Comparison of ENCODE assay signal across 7 mouse cellular contexts in the genomic region with DNA sequence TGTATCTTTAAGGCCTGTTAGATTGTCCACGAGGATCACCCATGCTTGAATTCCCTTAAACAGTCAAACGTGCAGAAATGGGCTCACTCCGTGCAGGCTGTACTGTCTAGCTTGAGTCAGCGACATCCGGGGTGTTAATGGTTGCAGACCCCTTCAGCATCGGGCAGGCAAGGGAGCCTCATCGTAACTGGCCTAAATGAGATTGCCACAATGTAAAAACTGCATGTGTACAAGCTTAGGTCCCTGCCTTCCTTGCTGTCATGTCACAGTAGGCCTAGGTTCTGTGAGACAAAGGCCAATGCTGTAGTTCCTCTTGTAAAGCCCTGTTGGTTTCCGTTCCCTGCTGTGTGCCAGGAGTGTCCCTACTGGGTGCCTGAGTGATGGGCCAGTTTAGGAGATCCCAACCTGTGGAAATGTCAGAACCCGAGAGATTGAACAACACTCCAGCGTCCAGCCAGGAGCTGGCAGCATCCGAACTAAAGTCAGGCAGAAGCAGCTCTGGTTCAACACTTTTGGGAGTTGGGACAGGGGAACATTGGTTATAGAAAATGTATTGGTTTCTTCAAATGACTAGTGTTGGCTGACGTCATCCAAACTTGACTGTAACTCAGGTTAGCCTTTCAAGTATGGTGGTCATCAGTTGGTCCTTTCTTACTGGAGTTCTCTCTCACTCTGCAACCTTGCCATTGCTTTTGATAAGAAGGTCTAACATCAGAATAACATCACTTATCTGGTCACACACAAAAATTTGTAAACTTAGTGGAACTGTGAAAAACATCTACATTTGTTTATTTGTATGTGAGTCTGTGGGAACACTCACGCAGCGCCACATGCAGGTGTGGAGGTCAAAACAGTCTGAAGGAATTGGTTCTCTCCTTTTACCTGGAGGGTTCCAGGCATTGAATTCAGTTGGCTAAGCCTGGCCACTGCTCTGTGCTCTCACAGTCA. TPM values are rescaled to one million over a fixed set of nuclear protein-coding genes. Genes with fewer than 3 reads are reported as not detected.
DNase-seq lines count a peak whose midpoint lies in the region; ATAC-seq lines count a peak whose summit lies in the region.

No protein-coding gene starts in this region.

- peak overlapping the region; percentile 92 for H3K9ac ChIP-seq in heart, embryonic 13.5 days
- H3K9ac ChIP-seq in limb, embryonic 15.5 days: peak overlapping the region; percentile 89
- H3K9ac ChIP-seq in midbrain, embryonic 15.5 days: peak overlapping the region; percentile 95

- no peaks in the 10 kb centered on the region for H3K27me3 ChIP-seq in heart, embryonic 13.5 days (replicated peaks)
- no peaks in the 10 kb centered on the region for H3K27me3 ChIP-seq in limb, embryonic 15.5 days
- no peaks in the 10 kb centered on the region for H3K27me3 ChIP-seq in midbrain, embryonic 15.5 days (replicated peaks)

- no peak for ATAC-seq in heart, embryonic 13.5 days (ENCODE audit: extremely low read depth, insufficient number of reproducible peaks, low FRiP score, low TSS enrichment)
- ATAC-seq in limb, embryonic 15.5 days (ENCODE audit: insufficient number of reproducible peaks, low FRiP score, low TSS enrichment, low read depth): no peak
- ATAC-seq in midbrain, embryonic 15.5 days (replicated peaks): peak; percentile 28

- peak overlapping the region; percentile 99 for H3K27ac ChIP-seq in heart, embryonic 13.5 days (replicated peaks)
- peak overlapping the region; percentile 100 for H3K27ac ChIP-seq in limb, embryonic 15.5 days
- peak overlapping the region; percentile 100 for H3K27ac ChIP-seq in midbrain, embryonic 15.5 days

- H3K9me3 ChIP-seq in heart, embryonic 13.5 days: no peaks in the 10 kb centered on the region
- no peaks in the 10 kb centered on the region for H3K9me3 ChIP-seq in limb, embryonic 15.5 days
- H3K9me3 ChIP-seq in midbrain, embryonic 15.5 days: no peaks in the 10 kb centered on the region

- H3K4me2 ChIP-seq in heart, embryonic 13.5 days: peak overlapping the region; percentile 87
- peak overlapping the region; percentile 79 for H3K4me2 ChIP-seq in limb, embryonic 15.5 days
- peak overlapping the region; percentile 90 for H3K4me2 ChIP-seq in midbrain, embryonic 15.5 days

- peaks cover 25% of the 10 kb centered on the region for H3K36me3 ChIP-seq in heart, embryonic 13.5 days
- peaks cover 3% of the 10 kb centered on the region; the same call in 1 of the 2 replicates for H3K36me3 ChIP-seq in limb, embryonic 15.5 days
- 0 out of 2 replicates have a peak, but pooled peaks cover 4% of the 10 kb centered on the region for H3K36me3 ChIP-seq in midbrain, embryonic 15.5 days (replicated peaks)

- peak; percentile 29 to 74 for DNase-seq in right cerebral cortex, adult 2 months (ENCODE audit: low spot score in 2 of 2)
- DNase-seq in right cerebral cortex, postnatal 36 days (ENCODE audit: low spot score in 2 of 2): no peak
- DNase-seq in c-Kit-positive CD71-positive TER-119-negative erythroid progenitor cells, embryonic 14.5 days (ENCODE audit: low read depth): peak; percentile 34
- no peak for DNase-seq in Muller cell, postnatal 12 days (ENCODE audit: inconsistent ontology term)

- 27% methylated on average over 14 of the region's 14 CpGs for WGBS in heart, embryonic 13.5 days
- WGBS in limb, embryonic 15.5 days: 25% methylated on average over 14 of the region's 14 CpGs
- WGBS in midbrain, embryonic 15.5 days: 26% methylated on average over 14 of the region's 14 CpGs

- peak overlapping the region; percentile 64 for H3K4me3 ChIP-seq in heart, embryonic 13.5 days
- H3K4me3 ChIP-seq in limb, embryonic 15.5 days: peak overlapping the region; percentile 80
- peak overlapping the region; percentile 65 for H3K4me3 ChIP-seq in midbrain, embryonic 15.5 days

- H3K4me1 ChIP-seq in heart, embryonic 13.5 days: peaks cover 30% of the 10 kb centered on the region
- H3K4me1 ChIP-seq in limb, embryonic 15.5 days: peaks cover 19% of the 10 kb centered on the region
- H3K4me1 ChIP-seq in midbrain, embryonic 15.5 days: peaks cover 16% of the 10 kb centered on the region

RNA-seq across cellular contexts. Expression of a gene that starts 1.1 kb away (rescaled TPM):
- 22.8 and 23.9 TPM in 2 replicates for polyA plus RNA-seq in heart, embryonic 13.5 days (2015; fragmentation: Nextera tagmentation; extraction: Ambion mirVana)
- polyA plus RNA-seq in limb, embryonic 15.5 days (2015; fragmentation: Nextera tagmentation; extraction: Ambion mirVana): 34.7 and 35.1 TPM in 2 replicates
- polyA plus RNA-seq in midbrain, embryonic 15.5 days (2015; fragmentation: Nextera tagmentation; extraction: Ambion mirVana): 39.7 and 40.7 TPM in 2 replicates

RNA-seq across cellular contexts. Expression of a gene that starts 3.4 kb away (rescaled TPM):
- 647 and 691 TPM in 2 replicates for polyA plus RNA-seq in heart, embryonic 13.5 days (2015; fragmentation: Nextera tagmentation; extraction: Ambion mirVana)
- 1,660 and 1,740 TPM in 2 replicates for polyA plus RNA-seq in limb, embryonic 15.5 days (2015; fragmentation: Nextera tagmentation; extraction: Ambion mirVana)
- 2,073 and 2,119 TPM in 2 replicates for polyA plus RNA-seq in midbrain, embryonic 15.5 days (2015; fragmentation: Nextera tagmentation; extraction: Ambion mirVana)

RNA-seq across cellular contexts. Expression of a gene that starts 18.7 kb away (rescaled TPM):
- 150 and 178 TPM in 2 replicates for polyA plus RNA-seq in heart, embryonic 13.5 days (2015; fragmentation: Nextera tagmentation; extraction: Ambion mirVana)
- polyA plus RNA-seq in limb, embryonic 15.5 days (2015; fragmentation: Nextera tagmentation; extraction: Ambion mirVana): 174 and 194 TPM in 2 replicates
- polyA plus RNA-seq in midbrain, embryonic 15.5 days (2015; fragmentation: Nextera tagmentation; extraction: Ambion mirVana): 53.2 and 58.5 TPM in 2 replicates

RNA-seq across cellular contexts. Expression of a gene that starts 46.6 kb away (rescaled TPM):
- polyA plus RNA-seq in heart, embryonic 13.5 days (2015; fragmentation: Nextera tagmentation; extraction: Ambion mirVana): 1.5 and 2.3 TPM in 2 replicates
- polyA plus RNA-seq in limb, embryonic 15.5 days (2015; fragmentation: Nextera tagmentation; extraction: Ambion mirVana): 6.5 and 8.8 TPM in 2 replicates
- 0.70 and 1.5 TPM in 2 replicates for polyA plus RNA-seq in midbrain, embryonic 15.5 days (2015; fragmentation: Nextera tagmentation; extraction: Ambion mirVana)

RNA-seq across cellular contexts. Expression of a gene that starts 55.6 kb away (rescaled TPM):
- polyA plus RNA-seq in heart, embryonic 13.5 days (2015; fragmentation: Nextera tagmentation; extraction: Ambion mirVana): 134 and 138 TPM in 2 replicates
- 61.6 and 75.5 TPM in 2 replicates for polyA plus RNA-seq in limb, embryonic 15.5 days (2015; fragmentation: Nextera tagmentation; extraction: Ambion mirVana)
- polyA plus RNA-seq in midbrain, embryonic 15.5 days (2015; fragmentation: Nextera tagmentation; extraction: Ambion mirVana): 165 and 173 TPM in 2 replicates

Comparison
In these comparisons a context has a peak if more than half of its experiments do, and no peak if none do; other contexts are left out.
1. DNase-seq: peak in right cerebral cortex, adult 2 months (2 of 2) and c-Kit-positive CD71-positive TER-119-negative erythroid progenitor cells, embryonic 14.5 days (single experiment); none in right cerebral cortex, postnatal 36 days (0 of 2) and Muller cell, postnatal 12 days (single experiment).
2. Peak in every context shown above with its lines, with median percentiles within 50 percentile points of each other: H3K27ac ChIP-seq, H3K4me2 ChIP-seq, H3K4me3 ChIP-seq and H3K9ac ChIP-seq.